Mouse (Mus musculus) midbrain, embryonic 12.5 days (tissue): ENCODE measurements around the gene Tnni1. TPM values are rescaled to one million over a fixed set of nuclear protein-coding genes. Genes with fewer than 3 reads are reported as not detected.

Experiments used
- ATAC-seq: fragments of 200-750 bp; cut with Nextera tagmentation; 2 replicates; pipeline ENCODE4 v1.8.0; 2017; ENCODE audit warnings: low read depth, moderate TSS enrichment, moderate library complexity; ENCODE audit not compliant: low FRiP score
- H3K27ac ChIP-seq: fragments of 300-500 bp; sonication (generic); replicated peaks from 2 replicates; pipeline ENCODE4 v1.5.1; 2016; ENCODE audit warnings: mild to moderate bottlenecking
- H3K27me3 ChIP-seq: fragments of 300-500 bp; sonication (generic); 2 replicates; pipeline ENCODE4 v1.6.1; 2016; ENCODE audit warnings: mild to moderate bottlenecking
- H3K36me3 ChIP-seq: fragments of 300-500 bp; sonication (generic); 2 replicates; pipeline ENCODE4 v1.6.1; 2016
- H3K4me1 ChIP-seq: fragments of 300-500 bp; sonication (generic); 2 replicates; pipeline ENCODE4 v1.6.1; 2016
- H3K4me2 ChIP-seq: fragments of 300-500 bp; sonication (generic); replicated peaks from 2 replicates; pipeline ENCODE4 v1.6.1; 2016; ENCODE audit warnings: mild to moderate bottlenecking, moderate library complexity
- H3K4me3 ChIP-seq: fragments of 300-500 bp; sonication (generic); 2 replicates; pipeline ENCODE4 v1.5.1; 2016; ENCODE audit warnings: mild to moderate bottlenecking
- H3K9ac ChIP-seq: fragments of 300-500 bp; sonication (generic); replicated peaks from 2 replicates; pipeline ENCODE4 v1.6.1; 2016; ENCODE audit warnings: mild to moderate bottlenecking, moderate library complexity
- H3K9me3 ChIP-seq: fragments of 300-500 bp; sonication (generic); 2 replicates; pipeline ENCODE4 v1.6.1; 2016; ENCODE audit warnings: mild to moderate bottlenecking
- WGBS: fragments of 180-500 bp; shearing (Covaris S2); methylation state at CpG from one replicate; pipeline ENCODE4 v1.1.7; 2016; 5-methylcytosine and 5-hydroxymethylcytosine counted together
- polyA plus RNA-seq: library from polyadenylated mRNA; unstranded; fragments of >200 nt; fragmentation: Nextera tagmentation; extraction: Ambion mirVana; gene quantifications from 2 replicates; pipeline ENCODE4 v1.2.1, GENCODE M21; 2016

The Tnni1 gene
- polyA plus RNA-seq, 1 experiment from 2014 or later = 2.2 TPM

- Histone ChIP-seq H3K27ac (no peak overlapping the region), H3K9ac (no peak overlapping the region), H3K36me3 (0 out of 2 replicates have a peak, but pooled peaks cover 2% of the 10 kb centered on the region), H3K4me3 (no peak overlapping the region), H3K27me3 (peaks cover 22% of the 10 kb centered on the region), H3K9me3 (no peaks in the 10 kb centered on the region), H3K4me1 (peaks cover 24% of the 10 kb centered on the region), H3K4me2 (no peak overlapping the region)
- 65% methylated on average over 7 of the region's 7 CpGs for WGBS
- no peak for ATAC-seq
Observed at GRCm38 (mm10) chr1:135770237-135770636, 9.0 kb upstream of the Tnni1 start.

- Histone ChIP-seq H3K4me1 (peaks cover 17% of the 10 kb centered on the region), H3K36me3 (0 out of 2 replicates have a peak, but pooled peaks cover 2% of the 10 kb centered on the region), H3K9ac (no peak overlapping the region), H3K9me3 (no peaks in the 10 kb centered on the region), H3K4me2 (no peak overlapping the region), H3K27ac (no peak overlapping the region), H3K27me3 (peaks cover 15% of the 10 kb centered on the region), H3K4me3 (no peak overlapping the region)
- ATAC-seq = no peak
- 73% methylated on average over 12 of the region's 12 CpGs for WGBS
Observed at GRCm38 (mm10) chr1:135770896-135771572, 8.2 kb upstream of the Tnni1 start.

GRCm38 (mm10) chr1:135771573-135771970 is 7.7 kb upstream of the Tnni1 start:
- peaks cover 15% of the 10 kb centered on the region for H3K27me3 ChIP-seq
- WGBS = 76% methylated on average over 8 of the region's 8 CpGs
- no peak overlapping the region for H3K4me3 ChIP-seq
- peaks cover 13% of the 10 kb centered on the region for H3K4me1 ChIP-seq
- H3K27ac ChIP-seq = no peak overlapping the region
- ATAC-seq = no peak
- H3K9ac ChIP-seq = no peak overlapping the region
- no peaks in the 10 kb centered on the region for H3K9me3 ChIP-seq
- H3K4me2 ChIP-seq = no peak overlapping the region
- H3K36me3 ChIP-seq = 0 out of 2 replicates have a peak, but pooled peaks cover 2% of the 10 kb centered on the region

- Histone ChIP-seq H3K27me3 (peaks cover 15% of the 10 kb centered on the region), H3K4me1 (peaks cover 12% of the 10 kb centered on the region), H3K4me3 (no peak overlapping the region), H3K36me3 (no peaks in the 10 kb centered on the region), H3K4me2 (no peak overlapping the region), H3K27ac (no peak overlapping the region), H3K9me3 (no peaks in the 10 kb centered on the region), H3K9ac (no peak overlapping the region)
- no peak for ATAC-seq
Observed at GRCm38 (mm10) chr1:135776596-135776995, 2.6 kb upstream of the Tnni1 start.

GRCm38 (mm10) chr1:135777046-135777445 is 2.2 kb upstream of the Tnni1 start:
- H3K36me3 ChIP-seq = no peaks in the 10 kb centered on the region
- no peak for ATAC-seq
- no peak overlapping the region for H3K4me2 ChIP-seq
- no peak overlapping the region for H3K27ac ChIP-seq
- peaks cover 15% of the 10 kb centered on the region for H3K27me3 ChIP-seq
- WGBS = 100% methylated on average over 1 of the region's 1 CpGs
- no peak overlapping the region for H3K4me3 ChIP-seq
- H3K4me1 ChIP-seq = peaks cover 12% of the 10 kb centered on the region
- H3K9ac ChIP-seq = no peak overlapping the region
- H3K9me3 ChIP-seq = no peaks in the 10 kb centered on the region

GRCm38 (mm10) chr1:135780649-135781048 is 1.4 kb downstream of the Tnni1 start:
- H3K4me2 ChIP-seq = no peak overlapping the region
- no peak overlapping the region for H3K4me3 ChIP-seq
- WGBS = 66% methylated on average over 4 of the region's 4 CpGs

GRCm38 (mm10) chr1:135781220-135781619 is 2.0 kb downstream of the Tnni1 start:
- H3K4me2 ChIP-seq = no peak overlapping the region
- peaks cover 12% of the 10 kb centered on the region for H3K4me1 ChIP-seq

More at GRCm38 (mm10) chr1:135780649-135781048, 1.4 kb downstream of the Tnni1 start:
- Histone ChIP-seq H3K27me3 (peaks cover 15% of the 10 kb centered on the region), H3K27ac (no peak overlapping the region), H3K9ac (no peak overlapping the region), H3K4me1 (peaks cover 12% of the 10 kb centered on the region), H3K36me3 (no peaks in the 10 kb centered on the region), H3K9me3 (no peaks in the 10 kb centered on the region)
- ATAC-seq = no peak

GRCm38 (mm10) chr1:135782816-135783215 is 3.6 kb downstream of the Tnni1 start:
- H3K36me3 ChIP-seq = no peaks in the 10 kb centered on the region
- H3K27me3 ChIP-seq = peaks cover 15% of the 10 kb centered on the region
- 26% methylated on average over 10 of the region's 10 CpGs for WGBS
- peaks cover 12% of the 10 kb centered on the region for H3K4me1 ChIP-seq
- no peak overlapping the region for H3K9ac ChIP-seq
- H3K27ac ChIP-seq = no peak overlapping the region
- no peak for ATAC-seq
- no peak overlapping the region for H3K4me2 ChIP-seq
- H3K9me3 ChIP-seq = no peaks in the 10 kb centered on the region
- H3K4me3 ChIP-seq = no peak overlapping the region

More at GRCm38 (mm10) chr1:135781220-135781619, 2.0 kb downstream of the Tnni1 start:
- peak; percentile 68; the same call in 1 of the 2 replicates for ATAC-seq
- H3K36me3 ChIP-seq = no peaks in the 10 kb centered on the region
- no peak overlapping the region for H3K9ac ChIP-seq
- H3K27me3 ChIP-seq = peaks cover 15% of the 10 kb centered on the region
- H3K27ac ChIP-seq = no peak overlapping the region
- no peak overlapping the region for H3K4me3 ChIP-seq
- 17% methylated on average over 13 of the region's 13 CpGs for WGBS
- no peaks in the 10 kb centered on the region for H3K9me3 ChIP-seq

GRCm38 (mm10) chr1:135787799-135788198 is 8.6 kb downstream of the Tnni1 start:
- Histone ChIP-seq H3K36me3 (no peaks in the 10 kb centered on the region), H3K4me2 (no peak overlapping the region), H3K4me3 (no peak overlapping the region), H3K9me3 (no peaks in the 10 kb centered on the region), H3K27ac (no peak overlapping the region), H3K4me1 (no peaks in the 10 kb centered on the region), H3K27me3 (peaks cover 22% of the 10 kb centered on the region), H3K9ac (no peak overlapping the region)
- no peak; the same call in 1 of the 2 replicates for ATAC-seq
- WGBS = 45% methylated on average over 3 of the region's 3 CpGs

- no peak overlapping the region for H3K27ac ChIP-seq
- WGBS = 56% methylated on average over 10 of the region's 10 CpGs
- H3K4me1 ChIP-seq = peaks cover 6% of the 10 kb centered on the region
- no peak for ATAC-seq
- H3K9ac ChIP-seq = no peak overlapping the region
- H3K9me3 ChIP-seq = no peaks in the 10 kb centered on the region
- H3K27me3 ChIP-seq = peaks cover 31% of the 10 kb centered on the region
- H3K4me3 ChIP-seq = no peak overlapping the region
- H3K4me2 ChIP-seq = no peak overlapping the region
- no peaks in the 10 kb centered on the region for H3K36me3 ChIP-seq
Observed at GRCm38 (mm10) chr1:135788708-135789107, 9.5 kb downstream of the Tnni1 start.

GRCm38 (mm10) chr1:135789815-135790214 is 10.6 kb downstream of the Tnni1 start:
- H3K9me3 ChIP-seq = no peaks in the 10 kb centered on the region
- H3K36me3 ChIP-seq = no peaks in the 10 kb centered on the region
- H3K4me2 ChIP-seq = no peak overlapping the region
- no peak overlapping the region for H3K4me3 ChIP-seq
- peaks cover 36% of the 10 kb centered on the region for H3K27me3 ChIP-seq
- no peak overlapping the region for H3K27ac ChIP-seq
- WGBS = 8% methylated on average over 5 of the region's 5 CpGs
- 0 out of 2 replicates have a peak, but pooled peaks have one; percentile 25 for ATAC-seq
- no peak overlapping the region for H3K9ac ChIP-seq
- peaks cover 16% of the 10 kb centered on the region for H3K4me1 ChIP-seq

- Histone ChIP-seq H3K27me3 (peaks cover 51% of the 10 kb centered on the region), H3K9ac (no peak overlapping the region), H3K4me3 (no peak overlapping the region), H3K4me2 (no peak overlapping the region), H3K4me1 (peaks cover 19% of the 10 kb centered on the region), H3K9me3 (no peaks in the 10 kb centered on the region), H3K36me3 (no peaks in the 10 kb centered on the region), H3K27ac (no peak overlapping the region)
- no peak for ATAC-seq
- 60% methylated on average over 13 of the region's 13 CpGs for WGBS
Observed at GRCm38 (mm10) chr1:135792143-135792939, 13.1 kb downstream of the Tnni1 start.
